Mouse (Mus musculus) ES-Bruce4 (cell line): ENCODE data around the gene Macrod2. TPM values are rescaled to one million over a fixed set of nuclear protein-coding genes. Genes with fewer than 3 reads are reported as not detected.

Experiments used
- H3K27ac ChIP-seq: 2 replicates; pipeline ENCODE4 v1.5.1; 2012; ENCODE audit warnings: low read length, inconsistent platforms; ENCODE audit not compliant: insufficient read depth
- H3K27me3 ChIP-seq: 2 replicates; pipeline ENCODE4 v1.6.1; 2012; ENCODE audit warnings: mild to moderate bottlenecking, low read length, inconsistent platforms; ENCODE audit not compliant: control insufficient read depth, poor library complexity, insufficient read depth, severe bottlenecking
- H3K36me3 ChIP-seq: 2 replicates; pipeline ENCODE4 v1.6.1; 2012; ENCODE audit warnings: inconsistent platforms, mild to moderate bottlenecking, low read length, moderate library complexity; ENCODE audit not compliant: control insufficient read depth, poor library complexity, insufficient read depth, severe bottlenecking
- H3K4me1 ChIP-seq: one replicate; pipeline ENCODE4 v1.8.1; 2011; ENCODE audit warnings: low read length; ENCODE audit not compliant: control insufficient read depth, insufficient read depth
- H3K4me3 ChIP-seq: 2 replicates; pipeline ENCODE4 v1.5.1; 2011; ENCODE audit warnings: low read depth, mild to moderate bottlenecking, low read length
- H3K9ac ChIP-seq: 2 replicates; pipeline ENCODE4 v1.6.1; 2012; ENCODE audit warnings: low read depth, mild to moderate bottlenecking, inconsistent platforms; ENCODE audit not compliant: poor library complexity, severe bottlenecking
- H3K9me3 ChIP-seq: replicated peaks from 2 replicates; pipeline ENCODE4 v1.6.1; 2012; ENCODE audit warnings: mild to moderate bottlenecking, low read length, inconsistent platforms; ENCODE audit not compliant: control insufficient read depth, poor library complexity, insufficient read depth, severe bottlenecking
- CTCF ChIP-seq: IDR thresholded peaks from one replicate; pipeline ENCODE4 v1.8.1; 2011; ENCODE audit warnings: low read depth, low read length
- EP300 ChIP-seq: IDR thresholded peaks from 2 replicates; pipeline ENCODE4 v1.6.1; 2011; ENCODE audit warnings: low read depth, low read length; ENCODE audit not compliant: insufficient read depth
- POLR2A ChIP-seq: IDR thresholded peaks from one replicate; pipeline ENCODE4 v1.8.1; 2011; ENCODE audit warnings: low read length; ENCODE audit not compliant: insufficient read depth
- polyA plus RNA-seq: library from polyadenylated mRNA; stranded (reverse); fragments of >200 nt; gene quantifications from 2 replicates; pipeline ENCODE4 v1.2.4, GENCODE M21; 2011; ENCODE audit warnings: low read depth; ENCODE audit not compliant: missing spikeins, insufficient read depth, insufficient read length

Gene Macrod2
- polyA plus RNA-seq, 1 experiment = 11.9 TPM

DNA sequence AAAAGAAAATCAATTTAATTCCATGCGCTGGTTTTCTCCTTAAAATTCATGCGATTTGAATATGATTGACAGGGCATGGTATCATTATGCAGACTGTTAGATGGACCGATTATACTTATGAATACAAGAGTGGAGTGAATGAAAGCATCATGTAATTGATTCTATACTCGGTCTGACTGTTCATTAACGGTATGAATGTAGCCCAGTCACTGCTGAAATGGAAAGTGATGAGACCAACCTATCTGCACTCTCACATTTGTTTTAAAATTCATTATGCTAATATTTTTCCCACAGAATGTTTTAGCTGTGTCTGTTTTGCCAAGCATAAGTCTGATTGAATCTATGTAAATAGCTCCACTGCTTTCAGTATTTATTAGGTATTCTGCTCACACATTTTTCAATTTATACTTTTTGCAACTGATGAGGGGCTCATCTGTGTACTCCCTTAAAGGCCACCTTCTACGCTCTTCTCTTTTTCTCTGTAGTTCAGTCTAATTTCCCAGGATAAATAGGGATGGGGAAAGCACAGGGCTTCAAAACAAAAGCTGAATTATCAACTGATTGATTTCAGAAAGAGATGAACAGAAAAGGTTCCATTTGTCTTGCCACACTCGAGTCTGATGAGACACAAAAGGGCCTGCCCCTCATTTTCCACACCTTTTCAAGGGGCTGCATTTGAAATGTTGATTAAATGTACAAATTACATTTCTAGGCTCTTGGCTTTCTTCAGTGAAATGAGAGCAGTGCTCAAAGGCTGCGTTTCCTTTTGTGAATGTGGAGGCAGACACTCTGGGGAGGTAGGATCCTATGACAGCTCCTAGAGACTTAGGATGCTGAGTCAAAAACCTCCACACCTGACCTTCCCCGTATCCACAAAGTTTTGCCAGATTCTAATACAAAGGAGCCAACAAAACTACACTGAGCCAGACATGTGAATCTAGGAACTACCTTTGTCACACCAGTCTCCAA lies 1113.1 kb downstream of the Macrod2 start:
- Histone ChIP-seq H3K27ac (no peak overlapping the region), H3K9me3 (no peaks in the 10 kb centered on the region), H3K36me3 (no peaks in the 10 kb centered on the region), H3K4me3 (no peak overlapping the region), H3K4me1 (no peaks in the 10 kb centered on the region), H3K27me3 (no peaks in the 10 kb centered on the region), H3K9ac (no peak overlapping the region)
- no peak for TF ChIP-seq CTCF
- no peak for TF ChIP-seq POLR2A
- no peak for TF ChIP-seq EP300

- no peaks in the 10 kb centered on the region for H3K9me3 ChIP-seq
These were observed 1119.9 kb downstream of the Macrod2 start for GRCm38 (mm10) chr2:141514976-141515375.

GRCm38 (mm10) chr2:141522081-141522480 lies 1127.0 kb downstream of the Macrod2 start:
- Histone ChIP-seq H3K4me3 (no peak overlapping the region), H3K9me3 (no peaks in the 10 kb centered on the region), H3K4me1 (no peaks in the 10 kb centered on the region), H3K9ac (no peak overlapping the region), H3K27ac (no peak overlapping the region), H3K36me3 (no peaks in the 10 kb centered on the region), H3K27me3 (no peaks in the 10 kb centered on the region)
- TF ChIP-seq POLR2A (no peak), EP300 (no peak), CTCF (no peak)

More at GRCm38 (mm10) chr2:141514976-141515375, 1119.9 kb downstream of the Macrod2 start:
- TF ChIP-seq CTCF (no peak), POLR2A (no peak), EP300 (no peak)
- Histone ChIP-seq H3K4me3 (no peak overlapping the region), H3K9ac (no peak overlapping the region), H3K36me3 (no peaks in the 10 kb centered on the region), H3K4me1 (no peaks in the 10 kb centered on the region), H3K27me3 (no peaks in the 10 kb centered on the region), H3K27ac (no peak overlapping the region)

DNA sequence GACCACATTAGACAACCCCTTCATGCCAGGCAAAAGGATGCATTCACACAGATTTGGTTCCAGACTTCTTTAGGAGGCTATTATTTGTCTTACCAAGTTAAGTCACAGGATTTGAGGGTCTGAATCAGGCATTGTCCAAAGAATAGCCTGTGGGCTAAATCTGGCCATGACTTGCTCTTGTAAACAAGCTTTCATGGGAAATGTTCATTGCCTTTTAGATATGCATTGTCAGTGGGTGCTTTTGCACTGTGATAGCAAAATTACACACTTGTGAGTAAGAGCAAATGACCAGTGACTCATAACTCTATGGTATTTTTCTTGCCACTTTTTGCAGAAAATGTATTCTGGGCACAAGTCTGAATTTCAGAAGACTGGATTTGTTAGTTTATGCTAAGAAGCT lies 1150.8 kb downstream of the Macrod2 start:
- Histone ChIP-seq H3K27me3 (no peaks in the 10 kb centered on the region), H3K27ac (no peak overlapping the region), H3K9ac (no peak overlapping the region), H3K4me3 (no peak overlapping the region), H3K4me1 (no peaks in the 10 kb centered on the region), H3K9me3 (no peaks in the 10 kb centered on the region), H3K36me3 (no peaks in the 10 kb centered on the region)
- TF ChIP-seq EP300 = no peak
- TF ChIP-seq CTCF = no peak
- no peak for TF ChIP-seq POLR2A

DNA sequence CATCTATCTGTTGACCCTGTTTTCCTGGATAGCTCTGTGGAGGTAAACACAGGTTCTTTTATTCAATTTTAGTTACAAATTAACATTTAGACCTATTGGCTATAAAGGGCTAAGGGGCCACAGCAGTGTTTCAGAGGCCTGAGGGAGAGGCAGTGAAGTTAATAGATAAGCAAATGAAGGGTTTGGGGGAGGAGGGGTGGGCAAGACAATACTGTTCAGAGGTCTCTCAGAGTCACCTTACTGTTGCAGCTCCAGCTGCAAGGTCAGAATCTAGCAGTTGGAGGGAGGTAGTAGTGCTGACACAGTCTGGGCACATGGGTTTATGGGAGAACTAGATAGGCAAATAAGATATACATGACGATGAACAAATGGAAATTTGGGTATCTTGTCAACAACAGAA lies 1156.6 kb downstream of the Macrod2 start:
- TF ChIP-seq POLR2A (no peak), EP300 (peak; percentile 68)
- H3K27me3 ChIP-seq = no peaks in the 10 kb centered on the region

DNA sequence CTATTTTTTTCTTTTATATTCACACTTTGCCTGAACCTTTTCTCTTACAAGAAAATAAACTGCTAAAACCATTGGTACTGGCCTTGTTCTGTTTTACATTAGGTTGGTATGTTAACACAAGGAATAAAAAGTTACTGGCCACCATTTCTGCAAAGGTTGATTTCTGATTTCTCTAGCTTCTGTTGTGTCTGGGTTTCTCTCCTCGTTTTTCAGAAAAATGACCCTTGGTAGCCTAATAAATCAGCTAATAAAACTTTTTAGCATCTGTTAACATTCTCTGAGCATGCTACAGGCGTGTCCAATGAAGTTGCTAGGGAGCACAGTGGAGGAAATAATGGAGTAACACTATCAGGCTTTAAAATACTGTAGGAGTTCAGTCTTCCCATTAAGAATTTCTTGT lies 1161.6 kb downstream of the Macrod2 start:
- no peak for TF ChIP-seq POLR2A
- TF ChIP-seq CTCF = no peak
- no peak for TF ChIP-seq EP300
- no peaks in the 10 kb centered on the region for H3K9me3 ChIP-seq

More for the DNA sequence above, 1156.6 kb downstream of the Macrod2 start:
- no peak overlapping the region for H3K9ac ChIP-seq
- no peak overlapping the region for H3K27ac ChIP-seq
- H3K4me3 ChIP-seq = no peak overlapping the region
- H3K36me3 ChIP-seq = no peaks in the 10 kb centered on the region
- peaks cover 1% of the 10 kb centered on the region for H3K4me1 ChIP-seq
- no peaks in the 10 kb centered on the region for H3K9me3 ChIP-seq

More for the DNA sequence above, 1161.6 kb downstream of the Macrod2 start:
- no peaks in the 10 kb centered on the region for H3K36me3 ChIP-seq
- H3K4me1 ChIP-seq = peaks cover 1% of the 10 kb centered on the region
- no peak overlapping the region for H3K9ac ChIP-seq
- no peaks in the 10 kb centered on the region for H3K27me3 ChIP-seq
- H3K27ac ChIP-seq = no peak overlapping the region
- no peak overlapping the region for H3K4me3 ChIP-seq
